Comparison of ENCODE assay signal across 14 mouse cellular contexts in genomic region chr1:135020281-135020940, GRCm38 (mm10). TPM values are rescaled to one million over a fixed set of nuclear protein-coding genes. Genes with fewer than 3 reads are reported as not detected.
DNase-seq lines count a peak whose midpoint lies in the region; ATAC-seq and TF ChIP-seq lines count a peak whose summit lies in the region.
"Had no signal": no experiment of that assay in that cellular context is flagged by ENCODE, and none has a peak within 500 bp of the region (broad histone marks: within the 10 kb centered on the region; RNA-seq: fewer than 3 reads in every experiment).

No protein-coding gene starts in this region.

- H3K9me3 ChIP-seq in heart, embryonic 12.5 days (replicated peaks): no peaks in the 10 kb centered on the region
- no peaks in the 10 kb centered on the region for H3K9me3 ChIP-seq in kidney, postnatal 0 days (replicated peaks; ENCODE audit: low read length)
- H3K9me3 ChIP-seq in intestine, embryonic 16.5 days (ENCODE audit: control insufficient read depth, low read length): no peaks in the 10 kb centered on the region
- H3K9me3 ChIP-seq: forebrain, embryonic 15.5 days; hindbrain, embryonic 12.5 days had no signal

- H3K36me3 ChIP-seq in heart, embryonic 12.5 days: no peaks in the 10 kb centered on the region
- H3K36me3 ChIP-seq in kidney, postnatal 0 days (ENCODE audit: insufficient read depth, low read length): no peaks in the 10 kb centered on the region
- peaks cover 20% of the 10 kb centered on the region for H3K36me3 ChIP-seq in C2C12 (ENCODE audit: control insufficient read depth, insufficient read depth)
- no peaks in the 10 kb centered on the region for H3K36me3 ChIP-seq in intestine, embryonic 16.5 days (ENCODE audit: control insufficient read depth, insufficient read depth, low read length)
- H3K36me3 ChIP-seq: forebrain, embryonic 15.5 days; hindbrain, embryonic 12.5 days had no signal

- H3K4me2 ChIP-seq in heart, embryonic 12.5 days: peak overlapping the region; percentile 29
- H3K4me2 ChIP-seq in kidney, postnatal 0 days (ENCODE audit: low read length): no peak overlapping the region
- no peak overlapping the region for H3K4me2 ChIP-seq in intestine, embryonic 16.5 days (ENCODE audit: low read depth, low read length)
- H3K4me2 ChIP-seq: forebrain, embryonic 15.5 days; hindbrain, embryonic 12.5 days had no signal

- intact Hi-C loops in heart, postnatal 25 days (cut with DNase I): no loop called here

- TF ChIP-seq CTCF in kidney, postnatal 0 days (IDR thresholded peaks at IDR 0.05; ENCODE audit: low read depth): no peak
- no peak for TF ChIP-seq CTCF in C2C12 (IDR thresholded peaks at IDR 0.05; ENCODE audit: control insufficient read depth, insufficient read depth, insufficient read length)

- WGBS in heart, embryonic 12.5 days: 70% methylated on average over 5 of the region's 5 CpGs
- WGBS in kidney, postnatal 0 days: 61% methylated on average over 5 of the region's 5 CpGs
- WGBS in intestine, embryonic 16.5 days: 64% methylated on average over 5 of the region's 5 CpGs

- no peak overlapping the region for H3ac ChIP-seq in C2C12 (ENCODE audit: control insufficient read depth, insufficient read length, low read depth)

- no peak overlapping the region for H3K9ac ChIP-seq in heart, embryonic 12.5 days
- H3K9ac ChIP-seq in kidney, postnatal 0 days (ENCODE audit: low read depth, low read length): no peak overlapping the region
- H3K9ac ChIP-seq in intestine, embryonic 16.5 days (ENCODE audit: low read depth, low read length): no peak overlapping the region
- H3K9ac ChIP-seq: forebrain, embryonic 15.5 days; hindbrain, embryonic 12.5 days; liver, embryonic 14.5 days had no signal

- no peaks in the 10 kb centered on the region for H3K79me2 ChIP-seq in C2C12 (ENCODE audit: control insufficient read depth, insufficient read depth)

- no peak for DNase-seq in heart, postnatal 25 days (ENCODE audit: low spot score)
- DNase-seq in kidney, postnatal 0 days (ENCODE audit: low spot score): peak; percentile 59
- no peak for DNase-seq in kidney, postnatal 14 days
- no peak for DNase-seq in testis, postnatal 10 days (ENCODE audit: low spot score)
- no peak for DNase-seq in frontal cortex, postnatal 10 days (ENCODE audit: low spot score in 2 of 2)
- DNase-seq: cerebellum, adult 9-10 months; thymus, postnatal 36 days had no signal

- no peaks in the 10 kb centered on the region for H3K27me3 ChIP-seq in heart, embryonic 12.5 days (replicated peaks)
- no peaks in the 10 kb centered on the region for H3K27me3 ChIP-seq in kidney, postnatal 0 days (ENCODE audit: insufficient read depth, low read length)
- no peaks in the 10 kb centered on the region for H3K27me3 ChIP-seq in C2C12 (ENCODE audit: control insufficient read depth, insufficient read depth, insufficient read length)
- no peaks in the 10 kb centered on the region for H3K27me3 ChIP-seq in intestine, embryonic 16.5 days (replicated peaks; ENCODE audit: control insufficient read depth, insufficient read depth, low read length)
- H3K27me3 ChIP-seq: forebrain, embryonic 15.5 days; hindbrain, embryonic 12.5 days had no signal

- peak; percentile 4; the same call in 1 of the 2 replicates for ATAC-seq in heart, embryonic 12.5 days (ENCODE audit: insufficient number of reproducible peaks, low FRiP score)
- no peak for ATAC-seq in kidney, postnatal 0 days (replicated peaks; ENCODE audit: low FRiP score, low read depth)
- ATAC-seq in intestine, embryonic 16.5 days: no peak; the same call in 1 of the 2 replicates
- ATAC-seq: CD4-positive, CD25-positive, alpha-beta regulatory T cell, adult 4 months; forebrain, embryonic 15.5 days had no signal

- H3K4me3 ChIP-seq in heart, embryonic 12.5 days: no peak overlapping the region
- H3K4me3 ChIP-seq in kidney, postnatal 0 days (replicated peaks; ENCODE audit: low read depth, low read length): no peak overlapping the region
- no peak overlapping the region for H3K4me3 ChIP-seq in C2C12 (ENCODE audit: insufficient read depth, poor library complexity, severe bottlenecking)
- H3K4me3 ChIP-seq in intestine, embryonic 16.5 days (ENCODE audit: low read length): no peak overlapping the region
- H3K4me3 ChIP-seq: forebrain, embryonic 15.5 days; hindbrain, embryonic 12.5 days had no signal

- H3K4me1 ChIP-seq in heart, embryonic 12.5 days (replicated peaks): peaks cover 71% of the 10 kb centered on the region
- H3K4me1 ChIP-seq in kidney, postnatal 0 days (replicated peaks; ENCODE audit: insufficient read depth, low read length): peaks cover 17% of the 10 kb centered on the region
- peaks cover 15% of the 10 kb centered on the region for H3K4me1 ChIP-seq in intestine, embryonic 16.5 days (ENCODE audit: control insufficient read depth, insufficient read depth, low read length)

- H3K27ac ChIP-seq in heart, embryonic 12.5 days (ENCODE audit: poor library complexity, severe bottlenecking): peak overlapping the region; percentile 60; the same call in 1 of the 2 replicates
- H3K27ac ChIP-seq in kidney, postnatal 0 days: peak overlapping the region; percentile 50; the same call in 1 of the 2 replicates
- H3K27ac ChIP-seq in intestine, embryonic 16.5 days (ENCODE audit: low read length): peak overlapping the region; percentile 49
- H3K27ac ChIP-seq: hindbrain, embryonic 12.5 days; liver, embryonic 14.5 days had no signal

- H3K79me3 ChIP-seq in C2C12 (ENCODE audit: low read depth): no peaks in the 10 kb centered on the region

TF ChIP-seq in C2C12, 6 proteins besides CTCF, POLR2A, EP300 and RAD21:
- TF ChIP-seq MAX (IDR thresholded peaks at IDR 0.05) (no peak), CEBPB (IDR thresholded peaks at IDR 0.05; ENCODE audit: low read depth) (peak; percentile 7)
TF ChIP-seq in C2C12: peak in this region for 1.

RNA-seq across cellular contexts. Expression of gene Ube2t, which starts 58.0 kb away (rescaled TPM):
- polyA plus RNA-seq in heart, embryonic 12.5 days (2016; fragmentation: Nextera tagmentation; extraction: Ambion mirVana): 46.6 and 48.7 TPM in 2 replicates
- total RNA-seq in heart, postnatal 25 days (2021): 1 to 10 TPM; 4.4 to 7.6 TPM
- polyA plus RNA-seq in kidney, postnatal 0 days (2015; fragmentation: Nextera tagmentation; extraction: Ambion mirVana): 24.7 and 27.1 TPM in 2 replicates
- polyA plus RNA-seq in C2C12 (2012; fragmentation: generic; extraction: Trizol): 13.5 TPM
- 23.2 and 28.4 TPM in 2 replicates for polyA plus RNA-seq in intestine, embryonic 16.5 days (2015; fragmentation: Nextera tagmentation; extraction: Ambion mirVana)
